Mouse (Mus musculus): ENCODE results near the gene Tgfbi.

Gene Tgfbi

GRCm38 (mm10) chr13:56634139-56634615 lies 24.9 kb downstream of the Tgfbi start:
- peak; percentile 48 for DNase-seq (ENCODE audit: extremely low spot score, low spot score)

DNA sequence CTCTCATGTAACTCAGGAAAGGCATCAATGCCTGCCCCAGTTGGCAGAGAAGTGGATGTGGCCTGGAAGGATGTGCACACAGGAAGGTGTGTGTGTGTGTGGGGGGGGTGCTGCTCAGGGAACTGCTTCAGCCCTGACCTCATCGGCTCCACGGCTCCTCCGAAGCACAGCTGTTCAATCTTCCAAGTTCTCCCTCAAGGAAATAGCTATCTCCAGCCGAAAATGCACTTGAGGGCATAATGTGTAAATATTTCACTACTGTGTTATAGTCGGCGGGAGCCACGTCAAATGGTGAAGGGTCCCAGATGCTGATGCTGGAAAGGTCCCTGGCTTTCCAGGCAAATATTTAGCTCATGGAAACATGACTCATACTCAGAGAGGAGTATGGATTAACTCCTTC lies 25.6 kb downstream of the Tgfbi start:
- DNase-seq (ENCODE audit: extremely low spot score, low spot score): no peak

DNA sequence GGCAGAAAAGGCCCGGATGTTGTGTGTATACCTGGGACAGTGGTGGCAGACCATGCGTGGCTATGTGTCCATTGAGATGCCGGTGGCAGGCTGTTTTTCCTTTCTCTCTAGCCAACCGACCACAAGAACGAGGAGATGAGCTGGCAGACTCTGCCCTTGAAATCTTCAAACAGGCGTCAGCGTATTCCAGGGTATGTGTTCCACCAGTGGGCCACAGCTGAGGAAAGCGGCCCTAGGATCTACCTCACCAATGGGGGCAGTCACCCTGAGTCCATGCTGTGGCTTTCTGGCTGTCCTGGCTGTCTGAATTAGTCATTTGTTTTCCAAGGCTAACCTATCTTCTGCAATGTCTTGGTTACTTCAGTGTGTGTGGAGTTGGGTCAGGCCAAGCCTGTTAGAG lies 27.7 kb downstream of the Tgfbi start:
- no peak for DNase-seq (ENCODE audit: extremely low spot score, low spot score)

DNA sequence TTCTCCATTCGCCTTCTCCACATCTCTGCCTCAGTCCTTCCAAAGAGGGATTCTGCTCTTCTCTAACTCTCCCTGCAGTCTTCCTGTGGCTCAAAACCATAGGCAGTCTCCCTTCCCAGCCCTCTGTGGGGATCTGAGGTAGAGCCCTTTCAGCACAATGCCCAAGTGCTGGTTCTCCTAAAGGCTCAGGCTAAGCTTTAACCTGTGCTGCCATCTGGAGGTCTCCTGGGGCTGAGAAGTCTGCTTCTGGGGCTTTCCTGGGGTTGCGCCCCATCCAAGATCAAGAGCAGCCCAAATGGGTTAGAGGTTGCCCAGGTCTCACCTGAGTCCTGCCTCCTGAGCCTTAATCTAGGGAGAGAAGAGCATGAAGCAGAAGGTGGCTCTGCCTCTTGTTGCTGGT lies 32.4 kb downstream of the Tgfbi start:
- no peak for DNase-seq (ENCODE audit: extremely low spot score, low spot score)

- DNase-seq (ENCODE audit: extremely low spot score, low spot score): no peak
Observed at GRCm38 (mm10) chr13:56644031-56644430, 34.7 kb downstream of the Tgfbi start.

DNA sequence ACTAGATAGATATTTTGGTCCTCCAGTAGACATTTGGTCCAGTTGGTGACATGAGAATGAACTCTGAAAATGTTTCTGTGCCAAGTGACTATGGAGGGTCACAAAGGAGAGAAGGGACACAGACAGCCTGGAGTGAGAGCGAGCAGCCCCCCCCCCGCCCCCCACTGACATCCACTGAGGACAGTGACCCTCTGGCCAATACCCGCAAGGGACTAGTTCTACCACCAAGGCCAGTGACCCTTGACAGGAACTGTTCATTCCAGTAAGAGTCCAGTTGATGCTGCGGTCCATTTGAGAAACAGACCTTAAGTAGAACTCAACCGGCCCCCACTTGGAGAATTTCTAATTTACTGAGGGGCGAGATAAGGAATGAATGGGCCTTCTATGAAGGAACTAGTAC lies 36.4 kb downstream of the Tgfbi start:
- DNase-seq (ENCODE audit: extremely low spot score, low spot score): no peak

- peak; percentile 39 for DNase-seq (ENCODE audit: extremely low spot score, low spot score)
Observed at GRCm38 (mm10) chr13:56647597-56648405, 38.5 kb downstream of the Tgfbi start.

DNA sequence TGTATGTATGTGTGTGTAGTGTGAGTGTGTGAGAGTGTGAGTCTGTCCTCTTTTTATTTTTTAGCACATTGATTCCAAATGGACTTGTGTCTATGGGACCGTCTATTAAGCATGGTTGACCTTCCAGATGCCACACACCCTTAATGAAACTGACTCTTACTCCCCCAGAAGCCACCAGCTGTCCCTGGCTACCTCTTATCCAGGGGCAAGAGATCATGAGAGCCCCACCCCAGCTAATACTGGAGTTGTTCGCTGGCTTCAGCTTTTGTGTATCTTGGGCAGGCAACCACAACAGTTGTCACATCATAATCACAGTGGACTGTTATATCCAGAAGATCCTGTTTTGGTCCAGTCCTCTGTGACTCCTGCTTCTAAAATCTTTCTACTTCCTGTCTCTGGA lies 40.7 kb downstream of the Tgfbi start:
- DNase-seq (ENCODE audit: extremely low spot score, low spot score): no peak

- no peak for DNase-seq (ENCODE audit: extremely low spot score, low spot score)
Observed at GRCm38 (mm10) chr13:56652381-56652780, 43.1 kb downstream of the Tgfbi start.

DNA sequence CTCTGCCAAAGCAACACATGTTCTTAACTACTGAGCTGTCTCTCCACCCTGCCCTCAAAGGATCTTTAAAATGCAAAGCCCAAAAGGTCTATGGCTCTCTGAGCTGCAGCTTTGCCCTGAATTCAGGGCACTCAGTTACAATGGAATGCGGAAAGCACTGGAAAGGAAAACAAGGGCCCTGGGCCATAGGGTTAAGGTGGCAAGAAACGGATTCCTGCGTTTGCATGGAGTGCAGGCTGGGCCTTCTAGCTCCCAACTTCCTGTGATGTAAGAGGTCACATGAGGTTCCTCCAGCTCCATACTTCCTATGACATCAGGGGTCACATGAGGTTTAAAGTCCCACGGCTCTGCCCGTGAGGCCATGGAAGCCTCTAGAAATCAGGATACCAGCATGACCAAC lies 44.9 kb downstream of the Tgfbi start:
- no peak for DNase-seq (ENCODE audit: extremely low spot score, low spot score)

- peak; percentile 84 for DNase-seq (ENCODE audit: extremely low spot score, low spot score)
Observed at GRCm38 (mm10) chr13:56657946-56658512, 48.7 kb downstream of the Tgfbi start.

- DNase-seq (ENCODE audit: extremely low spot score, low spot score): no peak
Observed at GRCm38 (mm10) chr13:56658931-56659330, 49.6 kb downstream of the Tgfbi start.

- DNase-seq (ENCODE audit: extremely low spot score, low spot score): no peak
Observed at GRCm38 (mm10) chr13:56661914-56662621, 52.7 kb downstream of the Tgfbi start.

DNA sequence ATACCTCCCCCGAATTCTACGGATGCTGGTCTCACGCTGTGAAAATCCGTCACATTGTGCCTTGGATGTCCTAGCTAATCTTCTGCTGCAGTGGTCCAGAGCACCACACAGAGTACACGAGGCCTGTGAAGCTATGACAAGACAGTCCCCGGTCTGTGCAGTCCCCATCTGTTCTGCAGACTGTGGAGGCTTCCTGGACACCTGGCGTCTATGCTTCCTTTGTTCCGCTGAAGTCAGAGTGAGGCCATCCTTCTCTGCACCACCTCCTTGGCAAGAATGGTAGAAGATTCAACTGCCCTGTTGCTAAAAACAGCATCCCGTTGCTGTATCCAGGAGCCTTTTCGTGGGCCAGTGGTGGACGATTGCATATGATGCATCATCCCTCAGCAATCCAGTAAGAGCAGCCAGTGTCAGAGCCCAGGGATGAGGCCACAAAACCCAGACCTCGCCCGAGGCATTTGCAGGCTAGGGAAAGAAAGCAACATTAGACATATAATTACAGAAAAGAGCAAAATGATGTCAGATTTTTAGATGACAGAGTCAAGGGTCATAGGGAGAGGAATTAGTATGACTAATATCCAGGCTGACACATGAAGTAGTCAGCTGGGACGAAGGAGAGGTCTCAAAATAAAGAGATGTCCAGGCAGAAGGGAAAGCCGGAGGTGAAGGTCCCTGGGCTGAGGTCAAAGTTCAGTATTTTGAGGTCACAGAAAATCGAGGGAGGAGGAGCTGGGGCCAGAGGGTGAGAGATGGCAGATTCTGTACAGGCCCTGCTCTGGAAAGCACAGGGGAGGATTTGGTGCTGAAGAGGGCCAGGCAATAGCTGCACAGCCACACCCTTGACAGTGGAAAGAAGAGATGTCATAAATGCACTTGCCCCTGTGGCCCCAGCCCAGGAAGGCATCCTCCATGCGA lies 55.2 kb downstream of the Tgfbi start:
- no peak for DNase-seq (ENCODE audit: extremely low spot score, low spot score)

GRCm38 (mm10) chr13:56671206-56671605 lies 61.9 kb downstream of the Tgfbi start:
- DNase-seq (ENCODE audit: extremely low spot score, low spot score): no peak

- DNase-seq (ENCODE audit: extremely low spot score, low spot score): no peak
Observed at GRCm38 (mm10) chr13:56677731-56678130, 68.4 kb downstream of the Tgfbi start.

DNA sequence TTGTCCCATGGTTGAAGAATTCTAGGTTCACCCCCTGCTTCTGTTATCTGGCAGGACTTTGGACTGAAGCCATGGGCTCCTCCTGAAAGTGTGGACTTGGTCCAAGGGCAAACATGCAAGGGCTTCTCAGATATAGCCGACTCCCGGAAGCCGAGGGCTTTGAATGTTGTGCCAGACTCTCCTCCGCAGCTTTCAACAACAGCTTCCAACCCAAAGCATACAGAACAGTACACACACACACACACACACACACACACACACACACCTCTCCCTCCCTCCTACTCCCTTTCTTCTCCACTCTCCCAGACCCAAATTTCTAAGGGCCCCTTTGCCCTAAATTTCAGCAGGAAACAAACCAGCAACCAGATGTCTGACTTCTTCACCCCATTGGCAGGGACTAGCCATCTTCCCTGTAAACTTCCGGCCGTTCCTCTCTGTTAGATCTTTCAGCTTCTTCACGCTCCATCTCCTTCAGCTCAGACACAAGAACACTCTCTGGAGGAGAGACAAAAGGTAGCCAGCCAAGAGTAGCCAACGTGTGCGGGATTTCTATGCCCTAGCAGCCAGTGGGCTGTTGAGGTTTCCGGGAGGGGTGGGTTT lies 69.0 kb downstream of the Tgfbi start:
- no peak for DNase-seq (ENCODE audit: extremely low spot score, low spot score)

- DNase-seq (ENCODE audit: extremely low spot score, low spot score): no peak
Observed at GRCm38 (mm10) chr13:56678826-56679504, 69.6 kb downstream of the Tgfbi start.

DNA sequence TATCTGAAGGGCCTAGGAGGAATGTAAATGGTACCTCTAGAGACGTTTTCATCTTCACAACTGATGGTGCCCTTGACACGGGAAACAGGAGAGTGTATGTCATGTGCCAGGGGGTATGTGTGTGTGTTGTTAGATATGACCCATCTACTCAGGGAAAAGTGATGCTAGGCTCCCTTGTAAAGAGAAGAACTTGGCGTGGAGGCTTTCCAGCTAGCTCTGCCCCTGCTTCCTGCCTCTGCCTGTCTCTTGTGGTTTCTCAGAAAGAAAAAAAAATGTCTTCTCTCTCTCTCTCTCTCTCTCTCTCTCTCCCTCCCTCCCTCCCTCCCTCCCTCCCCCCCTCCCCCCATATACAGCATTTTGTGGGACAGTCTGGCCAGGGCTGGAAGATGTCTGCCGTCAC lies 72.6 kb downstream of the Tgfbi start:
- DNase-seq (ENCODE audit: extremely low spot score, low spot score): no peak

- no peak for DNase-seq (ENCODE audit: extremely low spot score, low spot score)
Observed at GRCm38 (mm10) chr13:56682326-56682725, 73.0 kb downstream of the Tgfbi start.

Measured in neural tube, embryonic 10.5 days (tissue).